Mouse (Mus musculus) thymus, postnatal 0 days (tissue): ENCODE results near the gene Syt16. TPM values are rescaled to one million over a fixed set of nuclear protein-coding genes. Genes with fewer than 3 reads are reported as not detected.

Experiments
- DNase-seq: peaks from one replicate; pipeline ENCODE4 v3.0.0-alpha.2; 2015; ENCODE audit warnings: low spot score
- polyA plus RNA-seq: library from polyadenylated mRNA; unstranded; fragments of >200 nt; fragmentation: Nextera tagmentation; extraction: Ambion mirVana; gene quantifications from 2 replicates; pipeline ENCODE4 v1.2.1, GENCODE M21; 2015

The Syt16 gene
- polyA plus RNA-seq, 1 experiment from 2014 or later = 0.09 TPM

- DNase-seq = no peak
Observed at GRCm38 (mm10) chr12:74098572-74099290, 101.3 kb downstream of the Syt16 start.

DNA sequence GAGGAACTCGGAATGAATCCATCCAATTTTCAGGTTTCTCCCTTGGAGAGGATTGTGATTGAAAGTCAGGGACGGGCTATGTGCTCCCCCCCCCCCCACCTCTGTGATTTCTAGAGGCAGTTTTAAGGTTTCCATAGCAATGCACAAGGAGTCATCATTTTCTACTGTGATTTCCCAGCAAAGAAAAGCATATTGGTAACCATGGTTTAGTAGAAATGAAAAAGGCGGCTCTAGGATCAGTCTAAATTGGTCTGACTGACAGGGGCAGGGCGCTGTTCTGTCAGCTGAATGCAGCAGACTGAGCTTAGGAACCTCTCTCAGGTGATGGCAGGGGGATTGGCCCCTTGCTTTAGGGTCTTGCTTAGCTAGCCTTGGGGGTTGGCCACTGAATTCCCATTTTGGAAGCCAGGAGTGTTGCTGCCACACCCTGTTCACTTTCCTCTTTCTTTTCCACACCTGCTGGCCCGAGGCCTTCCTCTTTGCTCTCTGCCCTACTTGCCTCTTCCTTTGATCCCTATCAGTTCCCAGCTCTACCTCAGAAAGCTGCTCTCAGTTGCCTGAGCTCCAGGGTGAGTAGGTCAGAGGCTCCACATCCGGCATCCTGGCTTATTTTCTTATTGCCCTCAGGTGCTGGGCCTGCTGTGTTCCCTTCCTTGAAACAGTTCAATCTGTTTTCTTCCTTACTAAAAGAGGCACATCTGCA lies 108.5 kb downstream of the Syt16 start:
- no peak for DNase-seq

- DNase-seq = no peak
Observed at GRCm38 (mm10) chr12:74108663-74109081, 111.2 kb downstream of the Syt16 start.

GRCm38 (mm10) chr12:74109462-74110068 lies 112.1 kb downstream of the Syt16 start:
- DNase-seq = no peak

- DNase-seq = no peak
Observed at GRCm38 (mm10) chr12:74116825-74117224, 119.4 kb downstream of the Syt16 start.

GRCm38 (mm10) chr12:74125796-74126195 lies 128.3 kb downstream of the Syt16 start:
- DNase-seq = no peak

DNA sequence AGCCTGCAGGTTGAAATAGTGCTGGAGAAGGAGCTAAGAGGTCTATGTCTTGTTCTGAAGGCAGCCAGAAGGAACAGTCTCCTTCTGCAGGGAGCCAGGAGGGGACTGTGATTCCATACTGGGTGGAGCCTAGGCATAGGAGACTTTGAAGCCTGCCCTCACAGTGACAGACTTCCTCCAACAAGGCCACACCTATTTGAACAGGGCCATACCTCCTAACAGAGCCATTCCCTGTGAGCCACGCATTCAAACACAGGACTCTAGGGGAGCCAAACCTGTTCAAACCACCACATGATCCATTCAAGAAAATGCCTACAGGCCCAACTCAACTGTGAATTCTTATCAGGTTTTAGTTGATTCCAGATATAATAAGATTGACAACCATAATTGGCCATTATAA lies 130.8 kb downstream of the Syt16 start:
- DNase-seq = no peak

- DNase-seq = no peak
Observed at GRCm38 (mm10) chr12:74131790-74132189, 134.3 kb downstream of the Syt16 start.

DNA sequence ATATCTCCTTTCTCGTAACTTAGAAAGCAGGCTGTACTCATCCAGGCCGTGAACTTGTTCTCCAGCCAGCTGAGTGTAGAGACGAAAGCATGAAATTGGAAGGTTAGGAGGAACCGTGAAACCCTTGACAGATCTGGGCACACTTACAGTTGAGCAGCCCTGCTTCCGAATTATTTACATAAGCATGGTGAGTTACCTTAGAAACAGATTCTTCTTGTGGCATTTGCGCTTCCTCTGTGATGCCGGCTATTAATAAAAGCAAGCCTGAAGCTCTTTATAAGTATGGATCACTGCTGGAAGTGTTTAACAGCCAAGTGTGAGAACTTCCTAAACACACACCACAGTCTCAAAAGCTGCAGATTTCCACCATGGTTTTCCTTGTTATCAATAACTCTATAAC lies 144.7 kb downstream of the Syt16 start:
- no peak for DNase-seq

GRCm38 (mm10) chr12:74144385-74144784 lies 146.9 kb downstream of the Syt16 start:
- no peak for DNase-seq

DNA sequence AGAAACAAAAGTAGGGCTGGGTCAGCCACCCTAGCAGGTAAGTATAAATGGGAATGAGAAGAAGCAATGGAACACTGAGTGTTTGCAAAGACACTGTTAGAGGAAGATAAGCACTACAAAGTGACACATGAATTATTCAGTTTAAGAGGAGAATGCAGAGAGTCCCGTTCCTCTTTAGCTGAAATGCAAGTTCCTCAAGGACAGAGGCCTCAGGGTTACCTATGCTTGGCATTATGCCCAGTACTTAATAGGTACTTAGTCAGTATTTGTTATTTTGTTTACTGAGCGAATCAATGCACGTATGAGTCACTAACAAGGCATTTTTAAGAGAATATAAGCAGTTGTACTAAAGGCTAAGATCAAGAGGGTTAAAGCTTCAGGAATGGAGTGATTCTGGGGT lies 163.3 kb downstream of the Syt16 start:
- no peak for DNase-seq

- no peak for DNase-seq
Observed at GRCm38 (mm10) chr12:74163080-74163479, 165.6 kb downstream of the Syt16 start.

GRCm38 (mm10) chr12:74171257-74171656 lies 173.8 kb downstream of the Syt16 start:
- DNase-seq = no peak

DNA sequence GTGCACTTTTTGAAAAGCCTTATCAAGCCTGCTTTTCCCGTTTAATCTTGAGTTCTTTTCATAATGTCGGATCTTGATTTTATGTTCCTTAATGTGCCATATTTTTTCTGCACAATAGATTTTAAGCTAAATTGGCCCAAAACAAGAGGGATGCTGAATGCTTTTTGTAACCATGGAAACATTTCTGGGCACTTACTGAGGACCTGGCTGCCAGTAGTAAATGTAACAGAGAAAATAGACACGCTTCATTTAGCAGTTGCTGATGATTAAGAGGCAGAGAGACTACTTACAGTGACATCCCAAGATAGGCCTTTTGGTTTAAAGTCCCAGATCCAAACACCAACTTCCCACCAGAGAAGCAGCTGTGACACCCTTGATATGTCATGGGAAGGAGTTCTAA lies 176.4 kb downstream of the Syt16 start:
- no peak for DNase-seq

- no peak for DNase-seq
Observed at GRCm38 (mm10) chr12:74184596-74184995, 187.1 kb downstream of the Syt16 start.

GRCm38 (mm10) chr12:74188243-74188785 lies 190.9 kb downstream of the Syt16 start:
- no peak for DNase-seq

- DNase-seq = no peak
Observed at GRCm38 (mm10) chr12:74188815-74189214, 191.4 kb downstream of the Syt16 start.

GRCm38 (mm10) chr12:74189840-74190239 lies 192.4 kb downstream of the Syt16 start:
- no peak for DNase-seq

GRCm38 (mm10) chr12:74190297-74190696 lies 192.8 kb downstream of the Syt16 start:
- no peak for DNase-seq

DNA sequence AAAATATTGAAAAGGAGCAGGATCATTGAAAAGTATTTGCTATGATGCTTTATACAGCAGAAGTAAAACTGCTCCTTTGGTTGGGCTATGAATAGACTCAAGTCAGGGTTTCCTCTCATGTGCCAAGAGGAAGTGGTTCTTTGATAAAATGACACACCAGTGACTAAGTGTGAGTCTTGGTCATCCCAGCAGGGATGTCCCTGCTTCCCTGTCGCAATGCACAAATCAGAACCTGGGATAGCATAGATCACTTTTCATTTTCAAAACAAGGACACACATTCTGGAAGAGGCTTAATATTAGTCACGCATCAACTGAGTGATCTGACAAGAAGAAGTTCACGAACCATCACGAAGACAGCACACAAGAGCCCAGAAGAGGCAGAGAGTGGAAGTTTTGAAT lies 195.1 kb downstream of the Syt16 start:
- no peak for DNase-seq

- no peak for DNase-seq
Observed at GRCm38 (mm10) chr12:74201410-74201809, 203.9 kb downstream of the Syt16 start.

DNA sequence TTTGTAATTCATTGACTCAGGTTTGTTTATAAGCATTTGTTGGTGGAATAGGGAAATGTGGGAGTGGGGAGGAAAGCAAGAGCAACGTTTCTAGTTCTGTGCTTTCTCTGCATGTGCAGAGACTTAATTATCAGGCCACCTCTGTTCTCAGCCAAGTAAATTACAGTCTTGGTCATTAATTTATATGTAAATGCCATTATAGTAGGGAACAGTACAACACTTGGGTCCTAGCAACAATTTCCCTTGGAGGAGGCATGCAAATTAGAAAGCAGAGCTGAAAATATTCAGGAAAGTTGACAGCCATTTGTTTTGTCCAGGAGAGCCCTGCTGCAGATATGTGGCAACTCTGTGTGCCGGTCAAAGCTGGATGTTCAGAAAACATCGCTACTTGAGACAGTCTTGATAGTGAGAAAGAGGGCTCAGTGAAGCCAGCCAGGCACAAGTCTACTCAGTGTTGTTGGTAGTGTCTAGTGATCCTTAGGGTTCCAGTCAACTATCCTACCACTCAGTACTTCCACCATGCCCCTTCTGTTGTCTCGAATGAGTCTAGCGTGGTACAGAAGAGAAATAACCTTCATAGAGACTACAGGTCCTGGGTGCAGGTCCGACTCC lies 205.1 kb downstream of the Syt16 start:
- no peak for DNase-seq
